Mouse (Mus musculus) forebrain, embryonic 10.5 days (tissue): Measurements from ENCODE around the gene Hoxb4. TPM values are rescaled to one million over a fixed set of nuclear protein-coding genes. Genes with fewer than 3 reads are reported as not detected.

Source experiments
- DNase-seq: peaks from one replicate; pipeline ENCODE4 v3.0.0-alpha.2; 2017; ENCODE audit warnings: low spot score; ENCODE audit errors: extremely low spot score
- H3K27ac ChIP-seq: fragments of 300-500 bp; sonication (generic); 2 replicates; pipeline ENCODE4 v1.5.1; 2016; ENCODE audit warnings: mild to moderate bottlenecking
- H3K27me3 ChIP-seq: fragments of 300-500 bp; sonication (generic); 2 replicates; pipeline ENCODE4 v1.6.1; 2016; ENCODE audit warnings: mild to moderate bottlenecking; ENCODE audit not compliant: poor library complexity, severe bottlenecking
- H3K36me3 ChIP-seq: fragments of 300-500 bp; sonication (generic); replicated peaks from 2 replicates; pipeline ENCODE4 v1.6.1; 2016; ENCODE audit warnings: mild to moderate bottlenecking, moderate library complexity
- H3K4me1 ChIP-seq: fragments of 300-500 bp; sonication (generic); 2 replicates; pipeline ENCODE4 v1.6.1; 2016
- H3K4me3 ChIP-seq: fragments of 300-500 bp; sonication (generic); 2 replicates; pipeline ENCODE4 v1.5.1; 2016; ENCODE audit warnings: mild to moderate bottlenecking, moderate library complexity
- H3K9me3 ChIP-seq: fragments of 300-500 bp; sonication (generic); 2 replicates; pipeline ENCODE4 v1.6.1; 2016; ENCODE audit warnings: mild to moderate bottlenecking, moderate library complexity
- WGBS: fragments of 180-500 bp; shearing (Covaris S2); methylation state at CpG from one replicate; pipeline ENCODE4 v1.1.7; 2016; 5-methylcytosine and 5-hydroxymethylcytosine counted together
- polyA plus RNA-seq: library from polyadenylated mRNA; unstranded; fragments of >200 nt; fragmentation: Nextera tagmentation; extraction: Ambion mirVana; gene quantifications from 2 replicates; pipeline ENCODE4 v1.2.1, GENCODE M21; 2016

Hoxb4 gene
- not detected in 2 replicates for polyA plus RNA-seq

DNA sequence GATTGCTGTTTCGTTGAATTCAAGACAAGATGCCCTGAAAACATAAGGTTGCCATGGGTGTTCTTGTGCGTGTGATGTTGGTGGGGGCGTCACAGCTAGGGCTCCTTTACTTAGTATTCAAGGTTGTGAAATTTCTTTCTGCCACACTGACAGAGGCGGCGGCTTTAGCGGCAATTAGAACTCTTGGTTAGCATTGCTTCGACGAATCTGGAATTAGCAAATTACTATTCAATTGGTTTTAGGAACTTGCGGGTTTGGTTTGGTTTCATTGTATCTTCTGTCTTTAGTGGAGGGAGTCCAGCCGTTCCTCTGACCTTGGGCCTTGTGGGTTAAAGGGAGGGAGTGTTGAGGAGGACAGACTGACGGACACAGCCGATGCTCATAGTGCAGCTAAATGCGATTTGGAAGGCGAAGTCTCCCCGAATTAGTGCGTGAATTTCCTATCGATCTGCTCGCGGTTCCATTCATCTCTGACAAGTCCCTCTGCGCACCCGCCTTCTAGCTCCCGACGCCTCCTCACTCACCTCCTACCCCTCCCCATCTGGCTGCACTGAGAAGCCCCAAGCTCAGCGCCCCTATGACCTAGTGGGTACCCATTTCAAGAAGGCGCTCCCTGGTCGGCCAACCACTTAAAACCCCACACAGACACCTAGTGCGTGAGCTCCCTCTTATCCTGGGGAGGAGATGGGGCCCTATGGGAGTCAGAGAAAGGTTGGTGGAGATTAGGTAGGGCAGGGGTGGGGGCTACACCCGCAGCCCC is at the start of gene Hoxb4:
Gene Hoxb4 (plus strand): TSS at position 660 of the 760 bp plus-strand sequence.
- 2% methylated on average over 28 of the region's 28 CpGs for WGBS
- Histone ChIP-seq H3K36me3 (no peaks in the 10 kb centered on the region), H3K9me3 (no peaks in the 10 kb centered on the region), H3K4me3 (peak within 1 kb of the TSS; percentile 48), H3K27me3 (peaks cover 100% of the 10 kb centered on the region), H3K4me1 (peaks cover 20% of the 10 kb centered on the region), H3K27ac (no peak within 1 kb of the TSS)
- no peak for DNase-seq

DNA sequence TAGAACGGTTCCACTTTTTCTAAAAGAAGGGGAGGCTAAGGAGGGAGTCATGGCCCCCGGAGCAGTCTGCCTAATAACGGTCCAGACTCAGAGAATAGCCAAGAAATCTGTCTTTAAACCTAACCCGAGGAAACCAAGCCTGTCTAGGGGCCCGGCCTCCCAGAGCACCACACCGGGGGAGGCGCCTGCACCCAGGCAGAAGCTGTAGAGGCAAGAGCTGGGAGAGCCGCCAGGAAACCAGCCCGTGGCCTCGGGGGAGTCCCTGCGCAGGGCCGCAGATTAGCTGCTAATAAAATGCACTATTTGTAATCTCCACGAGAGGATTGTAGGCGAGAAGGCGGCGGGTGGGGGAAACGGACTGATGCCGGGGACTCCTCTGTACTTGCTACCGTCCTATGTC is 48.2 kb upstream of the Hoxb4 start:
- Histone ChIP-seq H3K27me3 (peaks cover 100% of the 10 kb centered on the region), H3K4me1 (peaks cover 18% of the 10 kb centered on the region), H3K27ac (no peak overlapping the region), H3K9me3 (no peaks in the 10 kb centered on the region), H3K4me3 (no peak overlapping the region), H3K36me3 (no peaks in the 10 kb centered on the region)
- no peak for DNase-seq
- WGBS: under 1% methylated on average over 19 of the region's 19 CpGs

- H3K27me3 ChIP-seq: peaks cover 100% of the 10 kb centered on the region
- no peaks in the 10 kb centered on the region for H3K36me3 ChIP-seq
- no peak for DNase-seq
- under 1% methylated on average over 40 of the region's 40 CpGs for WGBS
- H3K4me3 ChIP-seq: no peak within 1 kb of the TSS
- H3K9me3 ChIP-seq: no peaks in the 10 kb centered on the region
- peaks cover 18% of the 10 kb centered on the region for H3K4me1 ChIP-seq
- H3K27ac ChIP-seq: no peak within 1 kb of the TSS
Observed at GRCm38 (mm10) chr11:96270996-96271540, 47.0 kb upstream of the Hoxb4 start, which contains the start of gene Hoxb9. Hoxb9 (plus strand) TSS chr11:96271457.

GRCm38 (mm10) chr11:96271541-96272011 is 46.5 kb upstream of the Hoxb4 start:
- no peaks in the 10 kb centered on the region for H3K9me3 ChIP-seq
- no peaks in the 10 kb centered on the region for H3K36me3 ChIP-seq
- peaks cover 100% of the 10 kb centered on the region for H3K27me3 ChIP-seq
- H3K4me3 ChIP-seq: no peak overlapping the region
- no peak overlapping the region for H3K27ac ChIP-seq
- peaks cover 18% of the 10 kb centered on the region for H3K4me1 ChIP-seq
- no peak for DNase-seq
- under 1% methylated on average over 52 of the region's 52 CpGs for WGBS

GRCm38 (mm10) chr11:96272024-96272921 is 45.8 kb upstream of the Hoxb4 start:
- Histone ChIP-seq H3K27me3 (peaks cover 100% of the 10 kb centered on the region), H3K27ac (no peak overlapping the region), H3K9me3 (no peaks in the 10 kb centered on the region), H3K4me1 (peaks cover 18% of the 10 kb centered on the region), H3K36me3 (no peaks in the 10 kb centered on the region), H3K4me3 (no peak overlapping the region)
- 0% methylated on average over 57 of the region's 58 CpGs for WGBS
- no peak for DNase-seq

- H3K27ac ChIP-seq: no peak overlapping the region
- peaks cover 18% of the 10 kb centered on the region for H3K4me1 ChIP-seq
- DNase-seq: no peak
- H3K36me3 ChIP-seq: no peaks in the 10 kb centered on the region
- no peaks in the 10 kb centered on the region for H3K9me3 ChIP-seq
- H3K27me3 ChIP-seq: peaks cover 100% of the 10 kb centered on the region
- no peak overlapping the region for H3K4me3 ChIP-seq
- 3% methylated on average over 10 of the region's 10 CpGs for WGBS
Observed at GRCm38 (mm10) chr11:96274428-96274827, 43.6 kb upstream of the Hoxb4 start.

DNA sequence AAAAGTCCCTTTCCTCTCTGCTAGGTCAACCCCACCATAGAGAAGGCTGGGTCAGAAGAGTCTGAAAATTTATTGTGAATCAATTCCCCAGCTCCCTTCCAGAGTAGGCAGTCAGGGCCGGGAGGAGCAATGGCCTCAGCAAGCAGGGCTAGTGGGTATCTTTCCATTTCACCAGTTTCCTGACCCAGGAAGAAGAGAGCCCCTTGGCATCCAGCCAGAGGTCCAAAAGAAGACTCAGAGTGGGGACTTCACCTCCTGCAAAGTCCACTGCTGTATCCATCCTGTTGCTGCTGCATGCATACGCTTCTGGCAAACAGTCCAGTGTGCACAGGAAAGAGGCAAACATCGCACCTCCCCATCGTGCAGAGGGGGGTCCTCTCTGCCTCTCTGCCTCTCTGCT is 42.2 kb upstream of the Hoxb4 start:
- no peak overlapping the region for H3K27ac ChIP-seq
- H3K27me3 ChIP-seq: peaks cover 100% of the 10 kb centered on the region
- no peak for DNase-seq
- H3K4me1 ChIP-seq: peaks cover 15% of the 10 kb centered on the region
- no peak overlapping the region for H3K4me3 ChIP-seq
- H3K36me3 ChIP-seq: no peaks in the 10 kb centered on the region
- H3K9me3 ChIP-seq: no peaks in the 10 kb centered on the region
- WGBS: 3% methylated on average over 4 of the region's 4 CpGs

- H3K36me3 ChIP-seq: no peaks in the 10 kb centered on the region
- no peak for DNase-seq
- peaks cover 1% of the 10 kb centered on the region for H3K4me1 ChIP-seq
- H3K4me3 ChIP-seq: no peak overlapping the region
- 1% methylated on average over 35 of the region's 35 CpGs for WGBS
- no peak overlapping the region for H3K27ac ChIP-seq
- peaks cover 100% of the 10 kb centered on the region for H3K27me3 ChIP-seq
- H3K9me3 ChIP-seq: no peaks in the 10 kb centered on the region
Observed at GRCm38 (mm10) chr11:96277151-96278044, 40.7 kb upstream of the Hoxb4 start.

GRCm38 (mm10) chr11:96278324-96278723 is 39.7 kb upstream of the Hoxb4 start:
- H3K36me3 ChIP-seq: no peaks in the 10 kb centered on the region
- H3K4me3 ChIP-seq: no peak overlapping the region
- WGBS: 15% methylated on average over 14 of the region's 14 CpGs
- H3K4me1 ChIP-seq: peaks cover 7% of the 10 kb centered on the region; the same call in 1 of the 2 replicates
- peaks cover 100% of the 10 kb centered on the region for H3K27me3 ChIP-seq
- no peak for DNase-seq
- no peaks in the 10 kb centered on the region for H3K9me3 ChIP-seq
- no peak overlapping the region for H3K27ac ChIP-seq

DNA sequence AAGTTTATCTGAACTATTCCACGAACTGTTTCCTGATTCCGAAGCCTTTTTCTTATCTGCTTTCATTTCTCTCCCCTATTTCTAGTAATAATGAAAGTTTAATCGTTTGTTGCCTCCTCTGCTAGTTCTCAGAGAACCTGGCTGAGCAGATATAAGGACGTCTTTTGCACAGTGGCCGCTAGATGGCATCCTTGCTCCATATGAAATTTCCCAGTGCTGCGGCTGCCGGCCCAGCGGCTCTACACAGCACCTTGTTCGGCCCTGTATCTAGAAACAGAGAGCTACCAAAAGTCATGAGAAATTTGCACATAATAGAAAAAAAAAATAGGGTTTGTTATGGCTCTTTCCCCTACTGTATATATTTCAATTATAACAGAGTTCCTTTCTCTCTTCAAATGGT is 39.3 kb upstream of the Hoxb4 start:
- no peak overlapping the region for H3K27ac ChIP-seq
- peaks cover 100% of the 10 kb centered on the region for H3K27me3 ChIP-seq
- peaks cover 9% of the 10 kb centered on the region for H3K4me1 ChIP-seq
- no peaks in the 10 kb centered on the region for H3K9me3 ChIP-seq
- peak; percentile 87 for DNase-seq
- H3K4me3 ChIP-seq: no peak overlapping the region
- under 1% methylated on average over 9 of the region's 9 CpGs for WGBS
- no peaks in the 10 kb centered on the region for H3K36me3 ChIP-seq

DNA sequence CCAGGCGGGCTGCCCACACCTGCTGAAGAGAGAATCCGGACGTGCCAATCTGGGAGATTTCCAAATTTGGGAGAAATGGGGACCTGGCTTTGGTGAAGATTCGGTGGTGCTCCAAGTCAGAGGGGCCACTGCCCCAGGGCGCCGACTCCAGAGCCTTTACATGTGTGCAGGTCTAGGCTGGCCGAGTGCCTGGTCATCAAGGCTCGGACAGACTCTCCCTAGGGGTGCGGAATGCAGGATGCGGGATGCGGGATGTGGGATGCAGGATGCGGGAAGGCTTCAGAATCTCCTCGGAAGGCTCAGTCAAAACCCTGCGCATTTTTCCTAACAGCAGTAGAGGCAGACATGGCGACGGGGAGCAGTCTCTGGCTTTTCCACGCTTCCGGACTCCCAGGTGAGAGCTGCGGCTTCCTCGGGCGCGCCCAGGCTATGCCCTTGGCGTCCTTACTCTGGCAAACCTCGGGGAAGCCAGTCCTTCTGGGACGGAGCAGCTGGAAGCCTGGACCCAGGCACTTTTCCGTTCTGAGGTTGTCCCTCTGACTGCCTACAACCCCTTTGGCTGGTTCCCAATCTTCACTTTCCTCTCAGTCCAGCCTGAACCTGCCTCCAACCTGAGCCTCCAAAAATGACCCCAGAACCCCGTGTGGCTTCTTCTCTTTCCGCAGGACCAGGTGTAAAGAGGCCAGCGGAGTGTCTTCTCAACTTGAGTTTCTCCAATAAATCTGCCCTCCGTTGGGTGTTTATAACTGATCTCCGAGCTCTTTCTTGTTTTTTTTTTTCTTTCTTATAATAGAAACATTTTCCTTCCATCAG is 38.4 kb upstream of the Hoxb4 start:
- H3K27me3 ChIP-seq: peaks cover 100% of the 10 kb centered on the region
- H3K36me3 ChIP-seq: no peaks in the 10 kb centered on the region
- no peak for DNase-seq
- H3K4me3 ChIP-seq: no peak overlapping the region
- no peaks in the 10 kb centered on the region for H3K9me3 ChIP-seq
- no peak overlapping the region for H3K27ac ChIP-seq
- WGBS: 2% methylated on average over 31 of the region's 31 CpGs
- peaks cover 17% of the 10 kb centered on the region for H3K4me1 ChIP-seq
